Mouse (Mus musculus) midbrain, embryonic 16.5 days (tissue): ENCODE results near the gene Gm6583. TPM values are rescaled to one million over a fixed set of nuclear protein-coding genes. Genes with fewer than 3 reads are reported as not detected.

Experiments
- ATAC-seq: fragments of 200-750 bp; cut with Nextera tagmentation; 2 replicates; pipeline ENCODE4 v1.8.0; 2017; ENCODE audit warnings: moderate TSS enrichment
- H3K27ac ChIP-seq: fragments of 300-500 bp; sonication (generic); 2 replicates; pipeline ENCODE4 v1.5.1; 2014; ENCODE audit warnings: mild to moderate bottlenecking, low read length, mixed read lengths
- H3K27me3 ChIP-seq: fragments of 300-500 bp; sonication (generic); 2 replicates; pipeline ENCODE4 v1.6.1; 2014; ENCODE audit warnings: low read depth, low read length, mixed read lengths; ENCODE audit not compliant: control insufficient read depth, insufficient read depth
- H3K36me3 ChIP-seq: fragments of 300-500 bp; sonication (generic); 2 replicates; pipeline ENCODE4 v1.6.1; 2014; ENCODE audit warnings: mild to moderate bottlenecking, low read length, moderate library complexity, mixed read lengths; ENCODE audit not compliant: control insufficient read depth, insufficient read depth
- H3K4me1 ChIP-seq: fragments of 300-500 bp; sonication (generic); 2 replicates; pipeline ENCODE4 v1.6.1; 2014; ENCODE audit warnings: mild to moderate bottlenecking, low read length, mixed read lengths; ENCODE audit not compliant: control insufficient read depth, insufficient read depth
- H3K4me2 ChIP-seq: fragments of 300-500 bp; sonication (generic); 2 replicates; pipeline ENCODE4 v1.6.1; 2014; ENCODE audit warnings: mild to moderate bottlenecking, low read length, mixed read lengths
- H3K4me3 ChIP-seq: fragments of 300-500 bp; sonication (generic); 2 replicates; pipeline ENCODE4 v1.5.1; 2014; ENCODE audit warnings: low read depth, mild to moderate bottlenecking, low read length, moderate library complexity, mixed read lengths
- H3K9ac ChIP-seq: fragments of 300-500 bp; sonication (generic); 2 replicates; pipeline ENCODE4 v1.6.1; 2014; ENCODE audit warnings: low read depth, low read length, mixed read lengths
- H3K9me3 ChIP-seq: fragments of 300-500 bp; sonication (generic); replicated peaks from 2 replicates; pipeline ENCODE4 v1.6.1; 2014; ENCODE audit warnings: mild to moderate bottlenecking, low read length, mixed read lengths; ENCODE audit not compliant: control insufficient read depth, poor library complexity, severe bottlenecking
- WGBS: fragments of 180-500 bp; shearing (Covaris S2); extraction: QIAGEN DNeasy Blood & Tissue Kit; methylation state at CpG from one replicate; pipeline ENCODE4 v1.1.7; 2014; 5-methylcytosine and 5-hydroxymethylcytosine counted together
- polyA plus RNA-seq: library from polyadenylated mRNA; unstranded; fragments of >200 nt; fragmentation: Nextera tagmentation; extraction: Ambion mirVana; gene quantifications from 2 replicates; pipeline ENCODE4 v1.2.1, GENCODE M21; 2015

Gene Gm6583
- polyA plus RNA-seq, 1 experiment from 2014 or later: 0.29 TPM

GRCm38 (mm10) chr5:112342463-112343204, 13.2 kb downstream of the Gm6583 start, which contains the start of the genes Srrd and Hps4:
Gene Srrd (minus strand): TSS chr5:112343040.
Gene Hps4 (plus strand): TSS chr5:112343083.
- H3K36me3 ChIP-seq: peaks cover 5% of the 10 kb centered on the region
- peak within 1 kb of the TSS; percentile 90 for H3K4me2 ChIP-seq
- H3K27ac ChIP-seq: peak within 1 kb of the TSS; percentile 69
- H3K9me3 ChIP-seq: no peaks in the 10 kb centered on the region
- H3K4me3 ChIP-seq: peak within 1 kb of the TSS; percentile 91
- H3K9ac ChIP-seq: peak within 1 kb of the TSS; percentile 88
- WGBS: 2% methylated on average over 62 of the region's 64 CpGs
- H3K4me1 ChIP-seq: peaks cover 38% of the 10 kb centered on the region
- ATAC-seq: peak; percentile 69
- no peaks in the 10 kb centered on the region for H3K27me3 ChIP-seq

GRCm38 (mm10) chr5:112339215-112339614, 16.6 kb downstream of the Gm6583 start:
- Histone ChIP-seq H3K9ac (no peak overlapping the region), H3K9me3 (no peaks in the 10 kb centered on the region), H3K4me1 (peaks cover 19% of the 10 kb centered on the region), H3K36me3 (peaks cover 31% of the 10 kb centered on the region), H3K27me3 (no peaks in the 10 kb centered on the region), H3K27ac (no peak overlapping the region), H3K4me3 (no peak overlapping the region), H3K4me2 (no peak overlapping the region)
- no peak for ATAC-seq
- WGBS: 68% methylated on average over 7 of the region's 7 CpGs

- ATAC-seq: no peak
- H3K9me3 ChIP-seq: no peaks in the 10 kb centered on the region
- H3K4me2 ChIP-seq: no peak overlapping the region
- WGBS: 94% methylated on average over 22 of the region's 22 CpGs
- no peak overlapping the region for H3K27ac ChIP-seq
- no peak overlapping the region for H3K9ac ChIP-seq
- peaks cover 5% of the 10 kb centered on the region for H3K4me1 ChIP-seq
- H3K4me3 ChIP-seq: no peak overlapping the region
- peaks cover 48% of the 10 kb centered on the region for H3K36me3 ChIP-seq
- no peaks in the 10 kb centered on the region for H3K27me3 ChIP-seq
Observed at GRCm38 (mm10) chr5:112337004-112337403, 18.8 kb downstream of the Gm6583 start.

GRCm38 (mm10) chr5:112335473-112335872, 20.4 kb downstream of the Gm6583 start:
- Histone ChIP-seq H3K27ac (no peak overlapping the region), H3K4me2 (no peak overlapping the region), H3K9ac (no peak overlapping the region), H3K4me3 (no peak overlapping the region), H3K4me1 (no peaks in the 10 kb centered on the region), H3K27me3 (no peaks in the 10 kb centered on the region), H3K9me3 (no peaks in the 10 kb centered on the region), H3K36me3 (peaks cover 63% of the 10 kb centered on the region)
- WGBS: 21% methylated on average over 2 of the region's 2 CpGs
- no peak for ATAC-seq

GRCm38 (mm10) chr5:112329805-112330564, 25.8 kb downstream of the Gm6583 start:
- H3K4me1 ChIP-seq: peaks cover 14% of the 10 kb centered on the region
- 95% methylated on average over 14 of the region's 14 CpGs for WGBS
- H3K4me2 ChIP-seq: no peak overlapping the region
- no peaks in the 10 kb centered on the region for H3K9me3 ChIP-seq
- ATAC-seq: no peak
- H3K36me3 ChIP-seq: peaks cover 55% of the 10 kb centered on the region
- H3K4me3 ChIP-seq: no peak overlapping the region
- H3K27ac ChIP-seq: no peak overlapping the region
- no peaks in the 10 kb centered on the region for H3K27me3 ChIP-seq
- no peak overlapping the region for H3K9ac ChIP-seq

GRCm38 (mm10) chr5:112327854-112328253, 28.0 kb downstream of the Gm6583 start:
- H3K36me3 ChIP-seq: peaks cover 36% of the 10 kb centered on the region
- 94% methylated on average over 15 of the region's 15 CpGs for WGBS

GRCm38 (mm10) chr5:112326446-112327009, 29.3 kb downstream of the Gm6583 start:
- Histone ChIP-seq H3K27me3 (no peaks in the 10 kb centered on the region), H3K27ac (peak overlapping the region; percentile 89), H3K36me3 (peaks cover 27% of the 10 kb centered on the region), H3K9ac (peak overlapping the region; percentile 83), H3K4me3 (peak overlapping the region; percentile 97), H3K4me1 (peaks cover 14% of the 10 kb centered on the region), H3K9me3 (no peaks in the 10 kb centered on the region), H3K4me2 (peak overlapping the region; percentile 71)
- 2% methylated on average over 32 of the region's 33 CpGs for WGBS
- peak; percentile 70 for ATAC-seq

More at GRCm38 (mm10) chr5:112327854-112328253, 28.0 kb downstream of the Gm6583 start:
- Histone ChIP-seq H3K4me1 (peaks cover 14% of the 10 kb centered on the region), H3K27ac (no peak overlapping the region), H3K27me3 (no peaks in the 10 kb centered on the region), H3K4me3 (no peak overlapping the region), H3K9me3 (no peaks in the 10 kb centered on the region), H3K9ac (no peak overlapping the region), H3K4me2 (no peak overlapping the region)
- no peak for ATAC-seq

GRCm38 (mm10) chr5:112325546-112326445, 30.0 kb downstream of the Gm6583 start, which contains the start of gene Tfip11:
Gene Tfip11 (plus strand): TSS chr5:112326358.
- peak within 1 kb of the TSS; percentile 89 for H3K27ac ChIP-seq
- peaks cover 14% of the 10 kb centered on the region for H3K4me1 ChIP-seq
- H3K4me2 ChIP-seq: peak within 1 kb of the TSS; percentile 71
- WGBS: 8% methylated on average over 48 of the region's 48 CpGs
- peak within 1 kb of the TSS; percentile 83 for H3K9ac ChIP-seq
- peak within 1 kb of the TSS; percentile 97 for H3K4me3 ChIP-seq
- no peaks in the 10 kb centered on the region for H3K9me3 ChIP-seq
- H3K36me3 ChIP-seq: peaks cover 19% of the 10 kb centered on the region
- peak; percentile 92 for ATAC-seq
- no peaks in the 10 kb centered on the region for H3K27me3 ChIP-seq
